Mouse (Mus musculus): ENCODE measurements around the gene Atf5. TPM values are rescaled to one million over a fixed set of nuclear protein-coding genes. Genes with fewer than 3 reads are reported as not detected.

The Atf5 gene
- polyA plus RNA-seq, 1 experiment from 2014 or later = 3.1 TPM

- no peak overlapping the region for H3K9ac ChIP-seq
- H3K36me3 ChIP-seq (ENCODE audit: insufficient read depth) = peaks cover 19% of the 10 kb centered on the region
- DNase-seq (no peak), ATAC-seq (ENCODE audit: insufficient read depth) (no peak)
- TF ChIP-seq CTCF (IDR thresholded peaks at IDR 0.05; ENCODE audit: low read depth) = no peak
- no peak overlapping the region for H3K4me2 ChIP-seq
- 91% methylated on average over 1 of the region's 1 CpGs for WGBS
- no peaks in the 10 kb centered on the region for H3K9me3 ChIP-seq (ENCODE audit: low read depth, low read length)
- H3K27me3 ChIP-seq (ENCODE audit: insufficient read depth, low read length) = peaks cover 12% of the 10 kb centered on the region
- H3K4me1 ChIP-seq (ENCODE audit: insufficient read depth) = no peaks in the 10 kb centered on the region
- H3K27ac ChIP-seq (ENCODE audit: low read depth) = no peak overlapping the region
- no peak overlapping the region for H3K4me3 ChIP-seq (ENCODE audit: low read depth, low read length)
These were observed 19.0 kb upstream of the Atf5 start for GRCm38 (mm10) chr7:44835373-44836015.

DNA sequence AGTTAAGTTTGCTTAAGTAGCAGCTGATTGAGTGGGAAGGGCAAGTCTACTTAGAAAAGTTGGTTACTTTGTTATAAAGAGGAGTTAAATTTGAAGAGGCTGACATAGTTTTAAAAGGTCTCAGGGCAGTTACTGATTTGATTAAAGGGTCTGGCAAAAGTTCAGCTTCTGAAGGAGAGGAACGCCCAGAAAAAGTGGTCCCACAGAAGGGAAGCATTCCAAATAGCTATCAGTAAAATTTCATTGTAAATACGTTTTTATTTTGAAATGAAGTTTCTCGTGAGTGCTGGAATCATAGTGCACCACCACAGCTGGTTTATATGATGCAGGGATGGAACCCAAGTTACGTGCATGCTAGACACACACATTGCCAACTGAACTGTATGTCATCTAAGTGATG is 16.3 kb upstream of the Atf5 start:
- ATAC-seq (ENCODE audit: insufficient read depth) (no peak), DNase-seq (no peak)
- TF ChIP-seq CTCF (IDR thresholded peaks at IDR 0.05; ENCODE audit: low read depth) = no peak
- Histone ChIP-seq H3K9me3 (ENCODE audit: low read depth, low read length) (no peaks in the 10 kb centered on the region), H3K36me3 (ENCODE audit: insufficient read depth) (peaks cover 45% of the 10 kb centered on the region), H3K4me1 (ENCODE audit: insufficient read depth) (no peaks in the 10 kb centered on the region), H3K27me3 (ENCODE audit: insufficient read depth, low read length) (no peaks in the 10 kb centered on the region), H3K4me2 (no peak overlapping the region), H3K9ac (no peak overlapping the region), H3K4me3 (ENCODE audit: low read depth, low read length) (no peak overlapping the region), H3K27ac (ENCODE audit: low read depth) (no peak overlapping the region)
- 51% methylated on average over 4 of the region's 4 CpGs for WGBS

- Histone ChIP-seq H3K9me3 (ENCODE audit: low read depth, low read length) (no peaks in the 10 kb centered on the region), H3K27ac (ENCODE audit: low read depth) (no peak overlapping the region), H3K4me3 (ENCODE audit: low read depth, low read length) (no peak overlapping the region), H3K27me3 (ENCODE audit: insufficient read depth, low read length) (no peaks in the 10 kb centered on the region), H3K9ac (no peak overlapping the region), H3K4me1 (ENCODE audit: insufficient read depth) (no peaks in the 10 kb centered on the region), H3K36me3 (ENCODE audit: insufficient read depth) (peaks cover 59% of the 10 kb centered on the region), H3K4me2 (no peak overlapping the region)
- DNase-seq (no peak), ATAC-seq (ENCODE audit: insufficient read depth) (no peak)
- no peak for TF ChIP-seq CTCF (IDR thresholded peaks at IDR 0.05; ENCODE audit: low read depth)
- 84% methylated on average over 5 of the region's 5 CpGs for WGBS
These were observed 12.2 kb upstream of the Atf5 start for GRCm38 (mm10) chr7:44828706-44829105.

- peaks cover 52% of the 10 kb centered on the region for H3K36me3 ChIP-seq (ENCODE audit: insufficient read depth)
- 82% methylated on average over 3 of the region's 3 CpGs for WGBS
- TF ChIP-seq CTCF (IDR thresholded peaks at IDR 0.05; ENCODE audit: low read depth) = no peak
These were observed 10.3 kb upstream of the Atf5 start for GRCm38 (mm10) chr7:44826771-44827170.

DNA sequence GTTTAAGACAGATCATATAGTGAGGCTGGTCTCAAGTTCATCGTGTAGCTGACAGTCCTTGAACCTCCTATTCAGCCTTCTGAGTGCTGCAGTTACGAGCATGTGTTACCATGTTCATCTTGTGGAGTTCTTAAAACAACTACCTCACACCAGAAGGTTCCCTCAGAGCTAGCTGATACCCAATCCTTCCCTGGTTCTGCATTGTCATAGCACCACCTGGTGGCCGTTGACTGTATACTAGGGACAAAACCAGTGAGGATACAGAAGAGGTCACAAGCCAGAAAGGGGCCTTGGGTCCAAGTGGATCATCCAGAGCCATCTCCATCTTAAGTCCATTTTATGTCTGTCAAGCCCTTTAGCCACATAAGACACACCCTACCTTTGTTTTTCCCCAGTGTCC is 8.4 kb upstream of the Atf5 start:
- Histone ChIP-seq H3K4me1 (ENCODE audit: insufficient read depth) (no peaks in the 10 kb centered on the region), H3K36me3 (ENCODE audit: insufficient read depth) (peaks cover 33% of the 10 kb centered on the region), H3K27ac (ENCODE audit: low read depth) (no peak overlapping the region), H3K27me3 (ENCODE audit: insufficient read depth, low read length) (no peaks in the 10 kb centered on the region), H3K4me3 (ENCODE audit: low read depth, low read length) (no peak overlapping the region), H3K9me3 (ENCODE audit: low read depth, low read length) (no peaks in the 10 kb centered on the region), H3K4me2 (no peak overlapping the region), H3K9ac (no peak overlapping the region)
- 14% methylated on average over 3 of the region's 3 CpGs for WGBS
- TF ChIP-seq CTCF (IDR thresholded peaks at IDR 0.05; ENCODE audit: low read depth) = peak; percentile 93
- ATAC-seq (ENCODE audit: insufficient read depth) (0 out of 2 replicates have a peak, but pooled peaks have one; percentile 41), DNase-seq (peak; percentile 88)

More at GRCm38 (mm10) chr7:44826771-44827170, 10.3 kb upstream of the Atf5 start:
- no peak for ATAC-seq (ENCODE audit: insufficient read depth)
- no peaks in the 10 kb centered on the region for H3K9me3 ChIP-seq (ENCODE audit: low read depth, low read length)
- no peak for DNase-seq
- H3K4me3 ChIP-seq (ENCODE audit: low read depth, low read length) = no peak overlapping the region
- H3K4me1 ChIP-seq (ENCODE audit: insufficient read depth) = no peaks in the 10 kb centered on the region
- H3K27me3 ChIP-seq (ENCODE audit: insufficient read depth, low read length) = no peaks in the 10 kb centered on the region
- H3K4me2 ChIP-seq = no peak overlapping the region
- no peak overlapping the region for H3K9ac ChIP-seq
- H3K27ac ChIP-seq (ENCODE audit: low read depth) = no peak overlapping the region

- peaks cover 29% of the 10 kb centered on the region for H3K36me3 ChIP-seq (ENCODE audit: insufficient read depth)
- DNase-seq = no peak
These were observed 7.0 kb upstream of the Atf5 start for GRCm38 (mm10) chr7:44823409-44823808.

DNA sequence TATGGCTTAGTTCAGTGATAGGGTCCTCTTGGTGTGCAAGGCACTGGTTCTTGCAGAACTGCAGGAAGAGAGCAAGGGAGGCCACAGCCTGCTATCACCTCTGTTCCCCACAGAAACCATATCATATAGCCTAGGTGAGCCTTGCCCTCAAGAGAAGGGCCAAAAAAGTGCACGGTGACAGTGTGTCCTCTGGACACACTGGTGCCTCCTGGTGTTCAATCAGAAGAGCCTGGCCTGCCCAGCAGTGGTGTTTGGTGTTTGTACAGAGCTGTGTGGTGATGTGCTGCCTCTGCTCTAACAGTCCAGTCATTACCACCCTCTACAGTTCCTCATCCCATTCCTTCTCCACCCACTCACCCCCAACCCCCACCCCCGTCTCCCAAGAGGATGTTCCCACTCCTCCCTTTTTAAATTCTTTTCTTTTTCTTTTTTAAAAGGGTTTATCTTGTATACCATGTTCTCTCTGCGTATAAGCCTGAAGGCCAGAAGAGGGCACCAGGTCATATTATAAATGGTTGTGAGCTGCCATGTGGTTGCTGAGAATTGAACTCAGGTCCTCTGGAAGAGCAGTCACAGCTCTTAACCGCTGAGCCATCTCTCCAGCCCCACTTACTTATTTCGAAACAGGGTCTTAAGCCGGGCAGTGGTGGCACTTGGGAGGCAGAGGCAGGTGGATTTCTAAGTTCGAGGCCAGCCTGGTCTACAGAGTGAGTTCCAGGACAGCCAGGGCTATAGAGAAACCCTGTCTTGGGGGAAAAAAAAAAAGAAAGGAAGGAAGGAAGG is 5.4 kb upstream of the Atf5 start:
- Histone ChIP-seq H3K27ac (ENCODE audit: low read depth) (no peak overlapping the region), H3K4me3 (ENCODE audit: low read depth, low read length) (no peak overlapping the region), H3K4me2 (no peak overlapping the region), H3K9ac (no peak overlapping the region), H3K27me3 (ENCODE audit: insufficient read depth, low read length) (no peaks in the 10 kb centered on the region), H3K9me3 (ENCODE audit: low read depth, low read length) (no peaks in the 10 kb centered on the region), H3K36me3 (ENCODE audit: insufficient read depth) (peaks cover 21% of the 10 kb centered on the region), H3K4me1 (ENCODE audit: insufficient read depth) (peaks cover 11% of the 10 kb centered on the region)
- DNase-seq = no peak
- TF ChIP-seq CTCF (IDR thresholded peaks at IDR 0.05; ENCODE audit: low read depth) = peak; percentile 10; the same call in 1 of the 2 replicates
- WGBS = 76% methylated on average over 7 of the region's 7 CpGs
- no peak for ATAC-seq (ENCODE audit: insufficient read depth)

More at GRCm38 (mm10) chr7:44823409-44823808, 7.0 kb upstream of the Atf5 start:
- WGBS = 40% methylated on average over 7 of the region's 7 CpGs
- Histone ChIP-seq H3K27me3 (ENCODE audit: insufficient read depth, low read length) (no peaks in the 10 kb centered on the region), H3K4me2 (no peak overlapping the region), H3K4me1 (ENCODE audit: insufficient read depth) (peaks cover 3% of the 10 kb centered on the region; the same call in 1 of the 2 replicates), H3K4me3 (ENCODE audit: low read depth, low read length) (no peak overlapping the region), H3K9ac (no peak overlapping the region), H3K27ac (ENCODE audit: low read depth) (no peak overlapping the region), H3K9me3 (ENCODE audit: low read depth, low read length) (no peaks in the 10 kb centered on the region)
- TF ChIP-seq CTCF (IDR thresholded peaks at IDR 0.05; ENCODE audit: low read depth) = peak; percentile 29; the same call in 1 of the 2 replicates
- no peak for ATAC-seq (ENCODE audit: insufficient read depth)
